8 mouse cellular contexts compared by ENCODE assay signal in genomic region chr2:144599831-144600687, GRCm38 (mm10). TPM values are rescaled to one million over a fixed set of nuclear protein-coding genes. Genes with fewer than 3 reads are reported as not detected.
DNase-seq lines count a peak whose midpoint lies in the region; ATAC-seq and TF ChIP-seq lines count a peak whose summit lies in the region.

Gene Dtd1, plus strand, starts transcription at chr2:144599897.

- in situ Hi-C loops in ES-E14 (cut with MboI; ENCODE audit: low sequenced_read_pairs in 2 of 2, unreplicated experiment in 2 of 2): no loop called here

- intact Hi-C loops in heart, postnatal 25 days (cut with DNase I): no loop called here

- under 1% methylated on average over 50 of the region's 50 CpGs for WGBS in forebrain, embryonic 15.5 days
- 2% methylated on average over 50 of the region's 50 CpGs for WGBS in lung, embryonic 14.5 days
- WGBS in olfactory bulb, adult 2 months: 1% methylated on average over 50 of the region's 50 CpGs
- WGBS in thymus, adult 2 months: 2% methylated on average over 50 of the region's 50 CpGs

- H3K27me3 ChIP-seq in forebrain, embryonic 15.5 days: no peaks in the 10 kb centered on the region
- H3K27me3 ChIP-seq in lung, embryonic 14.5 days (ENCODE audit: insufficient read depth, low read length): no peaks in the 10 kb centered on the region
- no peaks in the 10 kb centered on the region for H3K27me3 ChIP-seq in thymus, adult 2 months (ENCODE audit: control insufficient read depth, insufficient read depth, low read length)

- peak within 1 kb of the TSS; percentile 79 to 84 for H3K4me3 ChIP-seq in ES-E14 (ENCODE audit: insufficient read depth in 1 of 2, low read depth in 1 of 2, low read length in 2 of 2, poor library complexity in 1 of 2, severe bottlenecking in 1 of 2)
- peak within 1 kb of the TSS; percentile 69 for H3K4me3 ChIP-seq in forebrain, embryonic 15.5 days
- peak within 1 kb of the TSS; percentile 83 for H3K4me3 ChIP-seq in layer of hippocampus, adult 2 months
- H3K4me3 ChIP-seq in lung, embryonic 14.5 days (ENCODE audit: low read depth, low read length): peak within 1 kb of the TSS; percentile 60
- peak within 1 kb of the TSS; percentile 79 for H3K4me3 ChIP-seq in olfactory bulb, adult 2 months (ENCODE audit: insufficient read depth, low read depth, low read length)
- peak within 1 kb of the TSS; percentile 81 for H3K4me3 ChIP-seq in thymus, adult 2 months (ENCODE audit: control insufficient read depth, insufficient read depth, low read length)

- H3K4me2 ChIP-seq in forebrain, embryonic 15.5 days (replicated peaks): peak within 1 kb of the TSS; percentile 72
- peak within 1 kb of the TSS; percentile 78 for H3K4me2 ChIP-seq in lung, embryonic 14.5 days

- H3K9ac ChIP-seq in ES-E14 (ENCODE audit: insufficient read depth, low read depth, low read length, poor library complexity, severe bottlenecking): peak within 1 kb of the TSS; percentile 94
- peak within 1 kb of the TSS; percentile 72 for H3K9ac ChIP-seq in forebrain, embryonic 15.5 days (replicated peaks)
- H3K9ac ChIP-seq in lung, embryonic 14.5 days: peak within 1 kb of the TSS; percentile 76

- peak; percentile 79 for TF ChIP-seq POLR2A in olfactory bulb, adult 2 months (IDR thresholded peaks at IDR 0.05; ENCODE audit: insufficient read depth, low read depth, low read length)
- TF ChIP-seq POLR2A in thymus, adult 2 months (IDR thresholded peaks at IDR 0.05; ENCODE audit: control insufficient read depth, extremely low read depth, insufficient read depth, low read length, poor library complexity): peak; percentile 31; the same call in 1 of the 2 replicates

- H3K27ac ChIP-seq in ES-E14 (ENCODE audit: insufficient read depth, low read depth, low read length, poor library complexity, severe bottlenecking): no peak within 1 kb of the TSS
- peak within 1 kb of the TSS; percentile 86 for H3K27ac ChIP-seq in forebrain, embryonic 15.5 days (replicated peaks)
- H3K27ac ChIP-seq in layer of hippocampus, adult 2 months: peak within 1 kb of the TSS; percentile 99
- peak within 1 kb of the TSS; percentile 38; the same call in 1 of the 2 replicates for H3K27ac ChIP-seq in lung, embryonic 14.5 days (ENCODE audit: low read depth)
- H3K27ac ChIP-seq in olfactory bulb, adult 2 months (ENCODE audit: insufficient read depth, low read depth, low read length): peak within 1 kb of the TSS; percentile 53
- H3K27ac ChIP-seq in thymus, adult 2 months (ENCODE audit: control insufficient read depth, insufficient read depth, low read length): no peak within 1 kb of the TSS

- no peaks in the 10 kb centered on the region for H3K9me3 ChIP-seq in ES-E14 (ENCODE audit: control insufficient read depth, insufficient read depth, low read depth, low read length)
- no peaks in the 10 kb centered on the region for H3K9me3 ChIP-seq in forebrain, embryonic 15.5 days
- H3K9me3 ChIP-seq in lung, embryonic 14.5 days (ENCODE audit: low read depth, low read length): no peaks in the 10 kb centered on the region

- peak; percentile 96 for TF ChIP-seq CTCF in layer of hippocampus, adult 2 months (conservative IDR thresholded peaks at IDR 0.05)
- TF ChIP-seq CTCF in lung, embryonic 14.5 days (IDR thresholded peaks at IDR 0.05; ENCODE audit: low read depth): peak; percentile 87
- TF ChIP-seq CTCF in olfactory bulb, adult 2 months (IDR thresholded peaks at IDR 0.05; ENCODE audit: insufficient read depth, low read depth, low read length): peak; percentile 83; the same call in 1 of the 2 replicates
- TF ChIP-seq CTCF in thymus, adult 2 months (IDR thresholded peaks at IDR 0.05; ENCODE audit: borderline replicate concordance, control insufficient read depth, extremely low read depth, insufficient read depth, low read length, poor library complexity): peak; percentile 91

- ATAC-seq in forebrain, embryonic 15.5 days (replicated peaks): peak; percentile 92
- ATAC-seq in lung, embryonic 14.5 days (ENCODE audit: insufficient read depth): peak; percentile 96

- H3K36me3 ChIP-seq in ES-E14 (ENCODE audit: control insufficient read depth, insufficient read depth, low read length, poor library complexity, severe bottlenecking): peaks cover 2% of the 10 kb centered on the region; the same call in 1 of the 2 replicates
- peaks cover 4% of the 10 kb centered on the region; the same call in 1 of the 2 replicates for H3K36me3 ChIP-seq in forebrain, embryonic 15.5 days
- H3K36me3 ChIP-seq in lung, embryonic 14.5 days (ENCODE audit: insufficient read depth): no peaks in the 10 kb centered on the region; the same call in 1 of the 2 replicates
- no peaks in the 10 kb centered on the region for H3K36me3 ChIP-seq in thymus, adult 2 months (ENCODE audit: control insufficient read depth, insufficient read depth, low read length)

- DNase-seq in ES-E14 (ENCODE audit: low read depth, low spot score): peak; percentile 83
- peak; percentile 95 for DNase-seq in cerebellum, adult 11-12 months
- peak; percentile 72 for DNase-seq in heart, postnatal 25 days (ENCODE audit: low spot score)
- DNase-seq in layer of hippocampus, adult 2 months (ENCODE audit: low spot score in 2 of 2): peak; percentile 81 to 84
- peak; percentile 93 for DNase-seq in lung, embryonic 14.5 days
- peak; percentile 87 for DNase-seq in thymus, adult 2 months

- H3K4me1 ChIP-seq in ES-E14 (ENCODE audit: control insufficient read depth in 2 of 2, insufficient read depth in 2 of 2, low read length in 2 of 2, poor library complexity in 1 of 2): 0 out of 4 replicates have a peak, but pooled peaks cover 0 to 2% of the 10 kb centered on the region in 2 experiments
- peaks cover 12% of the 10 kb centered on the region for H3K4me1 ChIP-seq in forebrain, embryonic 15.5 days
- H3K4me1 ChIP-seq in lung, embryonic 14.5 days (ENCODE audit: insufficient read depth): 0 out of 2 replicates have a peak, but pooled peaks cover 2% of the 10 kb centered on the region
- no peaks in the 10 kb centered on the region for H3K4me1 ChIP-seq in olfactory bulb, adult 2 months (ENCODE audit: control insufficient read depth, insufficient read depth, low read length)
- H3K4me1 ChIP-seq in thymus, adult 2 months (replicated peaks; ENCODE audit: control insufficient read depth, insufficient read depth, low read length): no peaks in the 10 kb centered on the region; the same call in 1 of the 2 replicates

TF ChIP-seq in ES-E14, 5 proteins besides CTCF, POLR2A, EP300 and RAD21:
- TF ChIP-seq HCFC1 (IDR thresholded peaks at IDR 0.05; ENCODE audit: borderline replicate concordance, insufficient read depth, low read length) (peak; percentile 75), MAFK (IDR thresholded peaks at IDR 0.05; ENCODE audit: insufficient read depth, low read depth, low read length) (no peak)

RNA-seq across cellular contexts. Expression of gene Dtd1, which starts in this region (rescaled TPM):
- 21.2 and 29.4 TPM in 2 replicates for total RNA-seq in ES-E14 (2012; rRNA removed)
- 63.4 and 67.8 TPM in 2 replicates for polyA plus RNA-seq in forebrain, embryonic 15.5 days (2015; fragmentation: Nextera tagmentation; extraction: Ambion mirVana)
- total RNA-seq in heart, postnatal 25 days (2021): 10 to 100 TPM; 10.9 to 11.2 TPM
- total RNA-seq in layer of hippocampus, adult 2 months (2021): 10 to 100 TPM; 69.9 to 75.4 TPM
- 35.0 and 39.9 TPM in 2 replicates for polyA plus RNA-seq in lung, embryonic 14.5 days (2014; fragmentation: Nextera tagmentation; extraction: Ambion mirVana)
- polyA plus RNA-seq in olfactory bulb, adult 2 months (2012; ENCODE audit: insufficient read depth, insufficient read length, low replicate concordance, missing spikeins): not detected in 2 replicates
- 7.7 and 8.4 TPM in 2 replicates for polyA plus RNA-seq in thymus, adult 2 months (2012; rRNA removed)

Comparison
In these comparisons a context has a peak if more than half of its experiments do, and no peak if none do; other contexts are left out.
1. H3K27ac ChIP-seq: peak in forebrain, embryonic 15.5 days (single experiment), layer of hippocampus, adult 2 months (single experiment), lung, embryonic 14.5 days (single experiment) and olfactory bulb, adult 2 months (single experiment); none in ES-E14 (single experiment) and thymus, adult 2 months (single experiment).
2. Peak in every context shown above with its lines, with median percentiles within 50 percentile points of each other: DNase-seq, H3K4me3 ChIP-seq, H3K9ac ChIP-seq and CTCF ChIP-seq.